ENCODE assay signal across 12 mouse cellular contexts in genomic region chr19:46485847-46486246, GRCm38 (mm10). TPM values are rescaled to one million over a fixed set of nuclear protein-coding genes. Genes with fewer than 3 reads are reported as not detected.
A peak's percentile ranks its signal among the peaks of the same experiment; 100 is the strongest.
DNase-seq lines count a peak whose midpoint lies in the region; ATAC-seq and TF ChIP-seq lines count a peak whose summit lies in the region.
"Had no signal": no experiment of that assay in that cellular context is flagged by ENCODE, and none has a peak within 500 bp of the region (broad histone marks: within the 10 kb centered on the region; RNA-seq: fewer than 3 reads in every experiment).

No protein-coding gene starts in this region.

- DNase-seq in cerebellum, adult 9-11 months: peak; percentile 22
- DNase-seq in cerebellum, postnatal 10 days: no peak
- DNase-seq in heart, postnatal 25 days (ENCODE audit: low spot score): no peak
- no peak for DNase-seq in midbrain, embryonic 10.5 days (ENCODE audit: low spot score)
- DNase-seq in midbrain, postnatal 0 days (ENCODE audit: low spot score): no peak
- DNase-seq in frontal cortex, adult 2 months (ENCODE audit: extremely low spot score in 1 of 2, low spot score in 1 of 2): no peak
- DNase-seq: adrenal gland, postnatal 36 days; cerebellum, adult 11-12 months; spleen, adult 18-20 months had no signal

- intact Hi-C loops in heart, postnatal 25 days (cut with DNase I): loop anchor here (2.0 kb wide), 1 partner anchor 13 kb away; no protein-coding TSS in a partner anchor

- no peaks in the 10 kb centered on the region for H3K9me3 ChIP-seq in heart, embryonic 15.5 days (replicated peaks)
- H3K9me3 ChIP-seq in midbrain, embryonic 10.5 days (replicated peaks): no peaks in the 10 kb centered on the region
- no peaks in the 10 kb centered on the region for H3K9me3 ChIP-seq in midbrain, postnatal 0 days (ENCODE audit: low read length)
- no peaks in the 10 kb centered on the region for H3K9me3 ChIP-seq in stomach, embryonic 15.5 days
- H3K9me3 ChIP-seq: forebrain, embryonic 15.5 days had no signal

- peaks cover 88% of the 10 kb centered on the region for H3K4me1 ChIP-seq in heart, embryonic 15.5 days (replicated peaks)
- peaks cover 71% of the 10 kb centered on the region for H3K4me1 ChIP-seq in midbrain, embryonic 10.5 days
- peaks cover 7% of the 10 kb centered on the region; the same call in 1 of the 2 replicates for H3K4me1 ChIP-seq in midbrain, postnatal 0 days (ENCODE audit: insufficient read depth, low read length)
- peaks cover 53% of the 10 kb centered on the region for H3K4me1 ChIP-seq in stomach, embryonic 15.5 days

- TF ChIP-seq CTCF in midbrain, postnatal 0 days (IDR thresholded peaks at IDR 0.05): no peak

- WGBS in heart, embryonic 15.5 days: 58% methylated on average over 9 of the region's 9 CpGs
- WGBS in midbrain, embryonic 10.5 days: 82% methylated on average over 9 of the region's 9 CpGs
- 78% methylated on average over 9 of the region's 9 CpGs for WGBS in midbrain, postnatal 0 days
- 57% methylated on average over 9 of the region's 9 CpGs for WGBS in stomach, embryonic 15.5 days

- peak overlapping the region; percentile 93 for H3K27ac ChIP-seq in heart, embryonic 15.5 days
- H3K27ac ChIP-seq in midbrain, embryonic 10.5 days (replicated peaks): 0 out of 2 replicates have a peak overlapping the region, but pooled peaks have one; percentile 14
- H3K27ac ChIP-seq in midbrain, postnatal 0 days (ENCODE audit: low read depth, low read length): no peak overlapping the region
- peak overlapping the region; percentile 13; the same call in 1 of the 2 replicates for H3K27ac ChIP-seq in stomach, embryonic 15.5 days
- H3K27ac ChIP-seq: forebrain, embryonic 15.5 days had no signal

- H3K9ac ChIP-seq in heart, embryonic 15.5 days: 0 out of 2 replicates have a peak overlapping the region, but pooled peaks have one; percentile 14
- no peak overlapping the region for H3K9ac ChIP-seq in midbrain, postnatal 0 days (replicated peaks; ENCODE audit: low read length, poor library complexity, severe bottlenecking)
- H3K9ac ChIP-seq in stomach, embryonic 15.5 days: no peak overlapping the region
- H3K9ac ChIP-seq: forebrain, embryonic 15.5 days had no signal

- no peaks in the 10 kb centered on the region for H3K36me3 ChIP-seq in heart, embryonic 15.5 days
- H3K36me3 ChIP-seq in midbrain, embryonic 10.5 days: peaks cover 47% of the 10 kb centered on the region
- H3K36me3 ChIP-seq in midbrain, postnatal 0 days (ENCODE audit: insufficient read depth, low read length): peaks cover 3% of the 10 kb centered on the region; the same call in 1 of the 2 replicates
- H3K36me3 ChIP-seq in stomach, embryonic 15.5 days: peaks cover 3% of the 10 kb centered on the region; the same call in 1 of the 2 replicates

- H3K27me3 ChIP-seq in heart, embryonic 15.5 days: no peaks in the 10 kb centered on the region
- H3K27me3 ChIP-seq in midbrain, embryonic 10.5 days (ENCODE audit: low read depth, poor library complexity, severe bottlenecking): no peaks in the 10 kb centered on the region
- no peaks in the 10 kb centered on the region for H3K27me3 ChIP-seq in midbrain, postnatal 0 days (ENCODE audit: insufficient read depth, low read length)
- no peaks in the 10 kb centered on the region for H3K27me3 ChIP-seq in stomach, embryonic 15.5 days (replicated peaks)
- H3K27me3 ChIP-seq: forebrain, embryonic 15.5 days had no signal

- H3K4me3 ChIP-seq in heart, embryonic 15.5 days: no peak overlapping the region
- no peak overlapping the region for H3K4me3 ChIP-seq in midbrain, embryonic 10.5 days
- no peak overlapping the region for H3K4me3 ChIP-seq in midbrain, postnatal 0 days (ENCODE audit: low read depth, low read length)
- H3K4me3 ChIP-seq in stomach, embryonic 15.5 days (replicated peaks): no peak overlapping the region
- H3K4me3 ChIP-seq: forebrain, embryonic 15.5 days had no signal

- no peak for ATAC-seq in heart, embryonic 15.5 days (replicated peaks; ENCODE audit: insufficient number of reproducible peaks, insufficient read depth, low FRiP score, low read depth)
- ATAC-seq in midbrain, postnatal 0 days (ENCODE audit: low FRiP score): no peak
- no peak for ATAC-seq in stomach, embryonic 15.5 days (ENCODE audit: insufficient read depth, low FRiP score, low read depth)
- ATAC-seq: forebrain, embryonic 15.5 days had no signal

- H3K4me2 ChIP-seq in heart, embryonic 15.5 days: no peak overlapping the region
- no peak overlapping the region for H3K4me2 ChIP-seq in midbrain, postnatal 0 days (ENCODE audit: low read depth, low read length, poor library complexity, severe bottlenecking)
- no peak overlapping the region for H3K4me2 ChIP-seq in stomach, embryonic 15.5 days
- H3K4me2 ChIP-seq: forebrain, embryonic 15.5 days had no signal

RNA-seq across cellular contexts. Expression of gene Trim8, which starts 15.7 kb away (rescaled TPM):
- 15.9 and 19.2 TPM in 2 replicates for polyA plus RNA-seq in heart, embryonic 15.5 days (2015; fragmentation: Nextera tagmentation; extraction: Ambion mirVana)
- total RNA-seq in heart, postnatal 25 days (2021): 10 to 100 TPM; 37.3 to 40.6 TPM
- 24.6 and 27.8 TPM in 2 replicates for polyA plus RNA-seq in midbrain, embryonic 10.5 days (2016; fragmentation: Nextera tagmentation; extraction: Ambion mirVana)
- 96.6 and 103 TPM in 2 replicates for total RNA-seq in midbrain, postnatal 0 days (2014; rRNA removed)
- polyA plus RNA-seq in midbrain, postnatal 0 days (2015; fragmentation: Nextera tagmentation; extraction: Ambion mirVana): 27.8 and 30.4 TPM in 2 replicates
- 20.4 and 20.9 TPM in 2 replicates for polyA plus RNA-seq in stomach, embryonic 15.5 days (2015; fragmentation: Nextera tagmentation; extraction: Ambion mirVana)
- polyA plus RNA-seq in frontal cortex, adult 2 months (2012; rRNA removed): 58.6 and 60.6 TPM in 2 replicates
